Mouse (Mus musculus) layer of hippocampus, postnatal 14 days (tissue): ENCODE data around the gene Med19. TPM values are rescaled to one million over a fixed set of nuclear protein-coding genes. Genes with fewer than 3 reads are reported as not detected.

Source experiments
- total RNA-seq, 2 experiments: library from RNA; stranded (reverse); gene quantifications; 2 replicates each; pipeline ENCODE4 v1.2.3; 2021

Gene Med19
- total RNA-seq, 2 experiments from 2014 or later = 31.4 to 32.0 TPM

Other genes with a start within 250 kb of the Med19 start
- 1 to 10 TPM; 4.3 to 6.0 TPM for gene Tfpi, start 201.6 kb upstream of the Med19 start, total RNA-seq
- gene Ctnnd1, start 27.6 kb upstream of the Med19 start, total RNA-seq = 10 to 100 TPM; 59.1 to 68.0 TPM
- not detected for gene Btbd18, start 19.3 kb upstream of the Med19 start, total RNA-seq
- gene Selenoh, start 7.6 kb upstream of the Med19 start, total RNA-seq = 10 to 100 TPM; 41.7 to 46.8 TPM
- gene Gm28635, start 361 bp upstream of the Med19 start, total RNA-seq = 1 to 10 TPM; 2.9 to 9.8 TPM
- 100 to 1,000 TPM; 195 to 204 TPM for gene Tmx2, start 738 bp downstream of the Med19 start, total RNA-seq
- gene Zdhhc5, start 36.8 kb downstream of the Med19 start, total RNA-seq = 10 to 100 TPM; 36.6 to 37.8 TPM
- gene Clp1, start 48.9 kb downstream of the Med19 start, total RNA-seq = 1 to 10 TPM; 6.7 TPM
- 10 to 100 TPM; 33.1 to 39.8 TPM for gene Ypel4, start 55.7 kb downstream of the Med19 start, total RNA-seq
- gene Gm19426, start 65.3 kb downstream of the Med19 start, total RNA-seq = 1 to 10 TPM; 2.6 to 3.7 TPM
- 10 to 100 TPM in 1 of 2 experiments, 1 to 10 TPM in 1; 6.8 to 10.6 TPM for gene Serping1, start 97.0 kb downstream of the Med19 start, total RNA-seq
- gene Ube2l6, start 120.4 kb downstream of the Med19 start, total RNA-seq = 1 to 10 TPM; 4.1 to 4.5 TPM
- gene Smtnl1, start 144.2 kb downstream of the Med19 start, total RNA-seq = not detected
- 10 to 100 TPM; 59.1 to 59.8 TPM for gene Timm10, start 148.6 kb downstream of the Med19 start, total RNA-seq
- gene Slc43a1, start 160.4 kb downstream of the Med19 start, total RNA-seq = under 1 TPM; 0.33 to 0.37 TPM
- gene Rtn4rl2, start 208.3 kb downstream of the Med19 start, total RNA-seq = 10 to 100 TPM; 92.5 to 99.2 TPM